Mouse (Mus musculus) cerebellum, adult 2 months (tissue): ENCODE data around the gene Nedd9. TPM values are rescaled to one million over a fixed set of nuclear protein-coding genes. Genes with fewer than 3 reads are reported as not detected.

Experiments
- DNase-seq, 2 experiments: peaks; one replicate each; pipeline ENCODE4 v3.0.0; 2021
- H3K27ac ChIP-seq: fragments of 200-500 bp; 2 replicates; pipeline ENCODE4 v1.5.1; 2012; ENCODE audit warnings: low read length, control low read depth, inconsistent platforms; ENCODE audit not compliant: insufficient read depth
- H3K27me3 ChIP-seq: fragments of 200-500 bp; 2 replicates; pipeline ENCODE4 v1.6.1; 2012; ENCODE audit warnings: inconsistent platforms, mild to moderate bottlenecking, low read length, moderate library complexity; ENCODE audit not compliant: control insufficient read depth, insufficient read depth
- H3K4me1 ChIP-seq: fragments of 200-500 bp; 2 replicates; pipeline ENCODE4 v1.6.1; 2011; ENCODE audit warnings: low read length; ENCODE audit not compliant: control insufficient read depth, insufficient read depth
- H3K4me3 ChIP-seq: fragments of 200-500 bp; replicated peaks from 2 replicates; pipeline ENCODE3; 2011; ENCODE audit warnings: mild to moderate bottlenecking, low read depth, low read length, control low read depth; ENCODE audit not compliant: insufficient read depth
- CTCF ChIP-seq: fragments of 200-500 bp; IDR thresholded peaks from 2 replicates; pipeline ENCODE4 v1.5.1; 2011; ENCODE audit warnings: low read depth, mild to moderate bottlenecking, control low read depth, low read length, moderate library complexity, borderline replicate concordance; ENCODE audit not compliant: insufficient read depth
- POLR2A ChIP-seq: fragments of 200-500 bp; IDR thresholded peaks from 2 replicates; pipeline ENCODE4 v1.6.1; 2011; ENCODE audit warnings: low read length, control low read depth, borderline replicate concordance; ENCODE audit not compliant: insufficient read depth
- whole genome bisulfite sequencing: fragments of 180-500 bp; shearing (Covaris S2); methylation state at CpG from one replicate; pipeline ENCODE4 v1.1.7; 2018; 5-methylcytosine and 5-hydroxymethylcytosine counted together
- polyA plus RNA-seq: library from polyadenylated mRNA; depleted of rRNA; stranded (reverse); fragments of >200 nt; gene quantifications from 2 replicates; pipeline ENCODE4 v1.2.3, GENCODE M21; 2012

The Nedd9 gene
- polyA plus RNA-seq, 1 experiment = 5.5 TPM

- TF ChIP-seq POLR2A = no peak
- no peak for TF ChIP-seq CTCF
- Histone ChIP-seq H3K4me1 (no peaks in the 10 kb centered on the region), H3K4me3 (no peak overlapping the region), H3K27ac (no peak overlapping the region), H3K27me3 (no peaks in the 10 kb centered on the region)
- no peak for DNase-seq
- WGBS = 50% methylated on average over 9 of the region's 9 CpGs
These were observed 2.6 kb upstream of the Nedd9 start for GRCm38 (mm10) chr13:41489705-41490275.

DNA sequence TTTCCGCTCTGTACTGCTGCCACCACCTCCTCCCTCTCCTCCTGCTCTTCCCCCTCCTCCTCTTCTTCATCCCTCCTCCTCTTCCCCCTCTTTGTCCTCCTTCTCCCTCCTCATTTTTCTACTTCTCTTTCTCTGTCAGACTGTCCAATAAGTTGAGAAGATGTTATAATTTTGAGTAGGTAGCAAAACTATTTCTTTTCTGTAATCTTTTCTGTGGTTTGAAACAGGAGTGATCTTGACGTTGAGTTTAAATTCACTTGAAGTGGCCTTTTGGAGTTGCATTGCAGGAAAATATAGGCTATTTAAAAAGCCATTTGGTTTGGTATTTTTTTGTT, 214 bp upstream of the Nedd9 start:
- TF ChIP-seq POLR2A (no peak), CTCF (no peak)
- H3K27me3 ChIP-seq = no peaks in the 10 kb centered on the region
- 78% methylated on average over 2 of the region's 2 CpGs for WGBS
- no peak overlapping the region for H3K27ac ChIP-seq
- 0 out of 2 replicates have a peak, but pooled peaks cover 2% of the 10 kb centered on the region for H3K4me1 ChIP-seq
- no peak overlapping the region for H3K4me3 ChIP-seq
- DNase-seq = no peak

- no peak overlapping the region for H3K4me3 ChIP-seq
- no peaks in the 10 kb centered on the region for H3K27me3 ChIP-seq
- H3K4me1 ChIP-seq = 0 out of 2 replicates have a peak, but pooled peaks cover 2% of the 10 kb centered on the region
- no peak for TF ChIP-seq CTCF
- TF ChIP-seq POLR2A = no peak
- H3K27ac ChIP-seq = no peak overlapping the region
- no peak for DNase-seq
- 86% methylated on average over 7 of the region's 7 CpGs for WGBS
These were observed 3.2 kb downstream of the Nedd9 start for GRCm38 (mm10) chr13:41483966-41484365.

- no peak for DNase-seq
- 0 out of 2 replicates have a peak, but pooled peaks cover 2% of the 10 kb centered on the region for H3K4me1 ChIP-seq
- H3K27me3 ChIP-seq = no peaks in the 10 kb centered on the region
- no peak overlapping the region for H3K27ac ChIP-seq
- TF ChIP-seq POLR2A (no peak), CTCF (no peak)
- 21% methylated on average over 3 of the region's 3 CpGs for WGBS
- H3K4me3 ChIP-seq = no peak overlapping the region
These were observed 4.7 kb downstream of the Nedd9 start for GRCm38 (mm10) chr13:41482408-41483011.

- DNase-seq = no peak
- Histone ChIP-seq H3K27me3 (no peaks in the 10 kb centered on the region), H3K27ac (no peak overlapping the region), H3K4me1 (0 out of 2 replicates have a peak, but pooled peaks cover 2% of the 10 kb centered on the region), H3K4me3 (no peak overlapping the region)
- TF ChIP-seq POLR2A = no peak
- no peak for TF ChIP-seq CTCF
- 70% methylated on average over 15 of the region's 15 CpGs for WGBS
These were observed 7.3 kb downstream of the Nedd9 start for GRCm38 (mm10) chr13:41479737-41480435.

DNA sequence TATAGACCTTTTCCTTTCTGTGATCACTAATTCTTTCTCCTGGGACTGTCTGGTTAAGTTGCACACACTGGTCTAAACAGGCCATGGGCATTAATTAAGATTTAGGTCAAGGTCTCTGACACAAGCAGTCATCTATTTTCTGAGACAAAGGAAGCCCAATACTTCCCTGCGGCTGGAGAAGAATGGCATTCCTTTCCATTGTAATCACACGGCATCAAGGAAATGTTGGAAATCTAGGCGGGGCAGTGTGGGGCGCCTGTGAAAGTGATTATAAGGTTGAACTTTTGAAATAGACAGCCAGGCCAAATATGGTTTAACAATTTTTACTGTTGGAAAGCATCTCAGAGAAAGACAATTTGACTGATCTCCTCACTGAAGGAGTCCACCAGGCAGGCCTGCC, 10.9 kb downstream of the Nedd9 start:
- 46% methylated on average over 4 of the region's 4 CpGs for WGBS
- Histone ChIP-seq H3K27ac (no peak overlapping the region), H3K4me3 (no peak overlapping the region), H3K27me3 (no peaks in the 10 kb centered on the region), H3K4me1 (no peaks in the 10 kb centered on the region)
- no peak for DNase-seq
- no peak for TF ChIP-seq CTCF
- no peak for TF ChIP-seq POLR2A

GRCm38 (mm10) chr13:41474365-41474764, 12.8 kb downstream of the Nedd9 start:
- TF ChIP-seq CTCF = no peak
- TF ChIP-seq POLR2A = no peak
- no peaks in the 10 kb centered on the region for H3K4me1 ChIP-seq
- 89% methylated on average over 5 of the region's 5 CpGs for WGBS
- H3K27ac ChIP-seq = no peak overlapping the region
- no peak overlapping the region for H3K4me3 ChIP-seq
- no peaks in the 10 kb centered on the region for H3K27me3 ChIP-seq
- DNase-seq = no peak

GRCm38 (mm10) chr13:41473504-41473903, 13.7 kb downstream of the Nedd9 start:
- Histone ChIP-seq H3K27me3 (no peaks in the 10 kb centered on the region), H3K4me1 (no peaks in the 10 kb centered on the region), H3K27ac (no peak overlapping the region), H3K4me3 (no peak overlapping the region)
- DNase-seq = no peak
- no peak for TF ChIP-seq POLR2A
- TF ChIP-seq CTCF = no peak
- 85% methylated on average over 4 of the region's 4 CpGs for WGBS
